Mouse (Mus musculus): ENCODE measurements around the gene Ccdc162. TPM values are rescaled to one million over a fixed set of nuclear protein-coding genes. Genes with fewer than 3 reads are reported as not detected.

The Ccdc162 gene
- polyA plus RNA-seq, 1 experiment, result 5.0 TPM

- H3K4me2 ChIP-seq (ENCODE audit: low read depth), result no peak overlapping the region
- H3K4me3 ChIP-seq, result no peak overlapping the region
- H3K27me3 ChIP-seq (ENCODE audit: control insufficient read depth, insufficient read depth, insufficient read length), result no peaks in the 10 kb centered on the region
- H3K36me3 ChIP-seq (ENCODE audit: control insufficient read depth, insufficient read depth), result no peaks in the 10 kb centered on the region
- TF ChIP-seq POLR2A (IDR thresholded peaks at IDR 0.05; ENCODE audit: insufficient read length, low read depth), result no peak
- no peaks in the 10 kb centered on the region for H3K79me2 ChIP-seq (ENCODE audit: control insufficient read depth, insufficient read depth)
- H3ac ChIP-seq (ENCODE audit: control insufficient read depth, insufficient read length), result no peak overlapping the region
Measured at GRCm38 (mm10) chr10:41699669-41700068, 16.8 kb downstream of the Ccdc162 start.

DNA sequence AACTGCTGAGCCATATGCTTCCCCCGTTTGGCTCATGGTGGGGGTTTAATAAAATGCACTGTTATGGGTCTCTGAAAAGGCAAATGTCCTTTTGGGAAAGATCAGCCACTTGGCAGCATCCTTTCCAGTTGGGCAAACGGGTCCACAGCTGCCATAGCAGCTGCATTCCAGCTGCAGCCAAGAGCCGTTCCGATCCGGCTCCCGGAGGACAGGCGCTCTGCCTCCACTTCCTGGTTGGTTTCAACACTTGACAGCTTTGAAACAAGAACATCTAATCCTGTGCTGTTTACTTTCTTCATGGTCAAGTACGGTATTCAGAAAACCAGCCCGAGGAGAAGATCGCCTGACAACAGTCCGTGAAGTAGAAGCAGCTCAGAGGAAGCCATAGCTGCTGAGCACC, 19.4 kb downstream of the Ccdc162 start:
- TF ChIP-seq MYOD1 (IDR thresholded peaks at IDR 0.05; ENCODE audit: control insufficient read depth in 1 of 3, insufficient read length in 2 of 3, low read depth in 2 of 3) (peak in 1 of 3 experiments; percentile 66), REST (IDR thresholded peaks at IDR 0.05; ENCODE audit: insufficient read depth, insufficient read length) (no peak), TCF3 (IDR thresholded peaks at IDR 0.05; ENCODE audit: insufficient read length, low read depth) (peak; percentile 53)
- H3K4me3 ChIP-seq, result no peak overlapping the region

GRCm38 (mm10) chr10:41690978-41691377, 25.5 kb downstream of the Ccdc162 start:
- Histone ChIP-seq H3K27me3 (ENCODE audit: control insufficient read depth, insufficient read depth, insufficient read length) (peaks cover 14% of the 10 kb centered on the region), H3K79me2 (ENCODE audit: control insufficient read depth, insufficient read depth) (no peaks in the 10 kb centered on the region), H3K4me3 (no peak overlapping the region), H3K36me3 (ENCODE audit: control insufficient read depth, insufficient read depth) (no peaks in the 10 kb centered on the region), H3K4me2 (ENCODE audit: low read depth) (no peak overlapping the region), H3ac (ENCODE audit: control insufficient read depth, insufficient read length) (no peak overlapping the region)
- no peak for TF ChIP-seq REST (IDR thresholded peaks at IDR 0.05; ENCODE audit: insufficient read depth, insufficient read length)

More for the DNA sequence above, 19.4 kb downstream of the Ccdc162 start:
- peaks cover 12% of the 10 kb centered on the region for H3K27me3 ChIP-seq (ENCODE audit: control insufficient read depth, insufficient read depth, insufficient read length)
- no peak overlapping the region for H3ac ChIP-seq (ENCODE audit: control insufficient read depth, insufficient read length)
- H3K4me2 ChIP-seq (ENCODE audit: low read depth), result no peak overlapping the region
- H3K79me2 ChIP-seq (ENCODE audit: control insufficient read depth, insufficient read depth), result no peaks in the 10 kb centered on the region
- no peaks in the 10 kb centered on the region for H3K36me3 ChIP-seq (ENCODE audit: control insufficient read depth, insufficient read depth)

DNA sequence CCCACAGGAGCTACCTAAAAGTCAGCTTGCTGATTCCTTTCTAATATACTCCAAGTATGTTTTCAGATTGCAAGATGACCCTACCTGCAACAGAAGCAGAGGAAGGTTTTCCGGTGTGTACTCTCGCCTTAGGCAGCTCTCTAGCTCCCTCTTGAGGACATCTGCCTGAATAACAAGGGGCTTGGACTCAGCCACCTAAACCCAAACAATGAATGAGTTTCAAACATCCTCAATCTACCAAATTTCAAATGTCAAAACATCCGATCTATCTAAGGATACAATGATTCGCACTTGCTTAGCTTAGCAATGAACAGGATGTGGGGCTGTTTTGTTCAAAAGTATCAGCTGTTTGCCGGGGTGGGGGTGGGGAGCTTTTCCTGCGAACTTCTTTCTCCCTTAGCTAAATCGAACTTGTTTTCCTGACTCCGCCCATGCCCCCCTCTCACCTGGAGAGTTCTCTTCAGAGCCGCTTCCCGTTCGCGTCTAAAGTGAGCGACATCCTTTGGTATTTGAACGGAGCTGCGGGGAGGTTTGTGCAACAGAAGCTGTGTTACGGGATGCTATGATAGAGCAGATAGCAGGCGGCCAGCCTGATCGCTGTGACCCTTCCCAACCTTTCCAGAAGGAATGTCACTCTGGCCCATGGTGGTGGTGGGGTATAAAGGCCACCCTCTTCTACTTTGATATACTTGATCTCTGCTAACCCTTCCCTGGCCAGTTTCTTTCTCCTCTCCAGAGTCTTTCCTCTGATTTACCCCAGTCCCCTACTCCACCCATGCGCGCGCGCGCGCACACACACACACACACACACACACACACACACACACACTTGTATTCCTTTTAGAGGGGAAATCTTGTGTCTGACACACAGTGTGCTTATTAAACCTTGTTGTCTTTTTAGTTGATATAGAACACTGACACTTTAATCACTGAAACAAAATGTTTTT, 26.2 kb downstream of the Ccdc162 start:
- Histone ChIP-seq H3K4me3 (no peak overlapping the region), H3K4me2 (ENCODE audit: low read depth) (peak overlapping the region; percentile 84), H3K27me3 (ENCODE audit: control insufficient read depth, insufficient read depth, insufficient read length) (peaks cover 14% of the 10 kb centered on the region), H3K36me3 (ENCODE audit: control insufficient read depth, insufficient read depth) (no peaks in the 10 kb centered on the region), H3ac (ENCODE audit: control insufficient read depth, insufficient read length) (no peak overlapping the region), H3K79me2 (ENCODE audit: control insufficient read depth, insufficient read depth) (no peaks in the 10 kb centered on the region)
- TF ChIP-seq USF1 (IDR thresholded peaks at IDR 0.05; ENCODE audit: low read depth) (no peak), TCF3 (IDR thresholded peaks at IDR 0.05; ENCODE audit: insufficient read length, low read depth) (no peak), POLR2A (IDR thresholded peaks at IDR 0.05; ENCODE audit: insufficient read length, low read depth) (no peak), SRF (IDR thresholded peaks at IDR 0.05; ENCODE audit: control insufficient read depth, insufficient read length, low read depth) (no peak), MYOG (IDR thresholded peaks at IDR 0.05; ENCODE audit: control insufficient read depth in 1 of 3, insufficient read depth in 1 of 3, insufficient read length in 2 of 3, low read depth in 2 of 3) (no peak)

DNA sequence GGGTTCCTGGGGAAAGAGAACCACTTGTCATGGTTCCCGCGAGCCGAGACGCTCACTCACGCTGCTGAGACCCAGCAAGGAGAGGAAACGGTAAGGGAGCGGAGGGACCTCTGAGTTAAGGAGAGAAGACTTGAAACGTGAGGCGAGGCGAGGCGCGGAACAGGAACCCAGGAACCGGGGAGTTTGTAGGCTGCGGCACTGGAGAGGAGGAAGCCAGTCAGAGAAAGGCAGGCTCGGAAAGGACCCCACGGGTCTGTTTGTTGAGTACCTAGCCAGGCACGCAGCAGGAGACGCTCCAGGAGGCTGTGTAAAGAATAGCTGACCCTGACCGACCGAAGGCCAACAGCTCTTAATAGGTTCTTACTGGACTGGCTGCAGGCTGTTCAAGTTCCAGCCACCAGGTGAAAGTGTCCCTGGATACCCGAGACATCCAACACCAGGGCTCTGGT, 31.9 kb downstream of the Ccdc162 start:
- Histone ChIP-seq H3K27me3 (ENCODE audit: control insufficient read depth, insufficient read depth, insufficient read length) (no peaks in the 10 kb centered on the region), H3K79me2 (ENCODE audit: control insufficient read depth, insufficient read depth) (no peaks in the 10 kb centered on the region), H3K4me3 (no peak overlapping the region), H3ac (ENCODE audit: control insufficient read depth, insufficient read length) (no peak overlapping the region), H3K4me2 (ENCODE audit: low read depth) (peak overlapping the region; percentile 56), H3K36me3 (ENCODE audit: control insufficient read depth, insufficient read depth) (no peaks in the 10 kb centered on the region)
- TF ChIP-seq MYOD1 (IDR thresholded peaks at IDR 0.05; ENCODE audit: control insufficient read depth in 1 of 3, insufficient read length in 2 of 3, low read depth in 2 of 3), result no peak

DNA sequence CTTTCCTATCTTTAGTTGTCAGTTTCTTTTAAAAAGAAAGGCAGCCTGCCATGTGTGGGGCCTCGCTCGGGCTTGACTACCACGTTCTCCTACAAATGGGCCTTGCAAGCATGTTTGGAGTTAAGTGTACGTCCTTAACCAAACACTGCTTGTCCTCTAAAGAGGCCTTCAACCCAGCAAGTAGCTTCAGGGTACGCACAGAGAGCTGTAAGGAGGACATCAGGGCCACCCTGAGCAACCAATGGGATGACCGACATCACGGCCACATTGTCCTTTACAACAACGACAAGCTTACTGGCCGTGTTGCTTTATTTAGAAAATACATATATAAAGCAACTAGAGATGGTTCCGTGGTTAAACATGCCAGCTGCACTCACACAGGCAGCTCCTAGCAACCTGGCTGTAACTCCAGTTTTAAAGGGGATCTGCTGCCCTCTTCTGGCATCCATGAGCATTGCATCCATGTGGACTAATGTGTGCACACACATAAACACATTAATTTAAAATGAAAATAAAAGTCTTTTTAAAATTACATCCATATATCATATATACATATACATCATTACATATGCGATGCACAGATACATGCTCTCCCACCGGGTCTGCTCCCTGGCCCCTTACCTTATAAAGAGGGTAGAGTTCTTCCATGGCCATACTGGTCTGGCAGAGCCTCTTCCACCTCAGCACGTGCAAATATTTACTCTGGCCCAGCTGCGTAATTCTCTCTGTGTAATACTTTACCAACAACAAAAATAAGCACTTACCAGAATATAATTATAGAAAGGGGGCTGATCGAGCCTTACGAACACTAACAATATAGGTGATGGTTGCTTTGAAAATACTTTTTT, 33.7 kb downstream of the Ccdc162 start:
- Histone ChIP-seq H3K79me2 (ENCODE audit: control insufficient read depth, insufficient read depth) (no peaks in the 10 kb centered on the region), H3ac (ENCODE audit: control insufficient read depth, insufficient read length) (no peak overlapping the region), H3K4me3 (no peak overlapping the region), H3K27me3 (ENCODE audit: control insufficient read depth, insufficient read depth, insufficient read length) (no peaks in the 10 kb centered on the region), H3K36me3 (ENCODE audit: control insufficient read depth, insufficient read depth) (no peaks in the 10 kb centered on the region), H3K4me2 (ENCODE audit: low read depth) (peak overlapping the region; percentile 55)
- no peak for TF ChIP-seq POLR2AphosphoS2 (IDR thresholded peaks at IDR 0.05; ENCODE audit: insufficient read length, low read depth)
- TF ChIP-seq MYOG (IDR thresholded peaks at IDR 0.05; ENCODE audit: control insufficient read depth in 1 of 3, insufficient read depth in 1 of 3, insufficient read length in 2 of 3, low read depth in 2 of 3), result peak in 1 of 3 experiments; percentile 51
- peak in 1 of 3 experiments; percentile 15 for TF ChIP-seq MYOD1 (IDR thresholded peaks at IDR 0.05; ENCODE audit: control insufficient read depth in 1 of 3, insufficient read length in 2 of 3, low read depth in 2 of 3)
- TF ChIP-seq E2F4 (IDR thresholded peaks at IDR 0.05; ENCODE audit: insufficient read depth), result no peak
- TF ChIP-seq POLR2A (IDR thresholded peaks at IDR 0.05; ENCODE audit: insufficient read length, low read depth), result no peak
- no peak for TF ChIP-seq TCF12 (IDR thresholded peaks at IDR 0.05; ENCODE audit: insufficient read depth, poor library complexity, severe bottlenecking)
